In the genomic region with DNA sequence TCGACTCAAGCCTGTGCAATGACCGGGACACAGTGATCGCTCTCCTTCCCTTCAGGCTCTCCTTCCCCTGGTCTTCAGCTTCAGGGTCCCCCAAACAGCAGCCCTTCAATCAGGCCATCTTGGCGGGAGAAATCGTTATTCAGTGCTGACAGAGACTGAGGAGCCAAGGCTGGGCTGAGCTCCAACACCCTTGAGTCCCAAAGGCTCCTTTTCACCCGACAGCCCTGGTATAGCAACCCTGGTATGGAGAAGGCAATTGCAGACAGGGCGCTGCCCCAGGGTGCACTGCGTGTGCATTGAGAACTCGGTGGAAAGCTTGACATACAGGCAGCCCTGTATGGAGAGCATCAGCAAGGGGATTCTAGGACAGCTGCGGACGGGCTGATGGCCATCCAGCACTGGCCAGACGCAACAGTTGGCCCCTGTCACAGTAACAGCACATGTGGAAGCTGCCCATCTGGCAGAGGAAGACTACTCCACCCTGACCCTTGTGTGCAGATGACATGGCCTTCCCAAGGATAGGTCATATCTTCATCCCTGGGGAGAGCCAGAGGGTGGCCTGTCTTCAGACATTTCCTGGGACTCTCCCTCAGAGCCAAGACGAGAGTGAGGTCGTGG, we compare ENCODE assay signal across 10 mouse cellular contexts. TPM values are rescaled to one million over a fixed set of nuclear protein-coding genes. Genes with fewer than 3 reads are reported as not detected.
DNase-seq lines count a peak whose midpoint lies in the region; ATAC-seq and TF ChIP-seq lines count a peak whose summit lies in the region.
"Had no signal": no experiment of that assay in that cellular context is flagged by ENCODE, and none has a peak within 500 bp of the region (broad histone marks: within the 10 kb centered on the region; RNA-seq: fewer than 3 reads in every experiment).

No protein-coding gene starts in this region.

- H3K9me3 ChIP-seq in intestine, embryonic 14.5 days (ENCODE audit: control insufficient read depth, low read length), result no peaks in the 10 kb centered on the region
- H3K9me3 ChIP-seq in intestine, postnatal 0 days (ENCODE audit: control insufficient read depth), result no peaks in the 10 kb centered on the region
- H3K9me3 ChIP-seq in heart, embryonic 12.5 days (replicated peaks), result no peaks in the 10 kb centered on the region
- H3K9me3 ChIP-seq in stomach, embryonic 16.5 days (replicated peaks; ENCODE audit: control insufficient read depth, low read length), result no peaks in the 10 kb centered on the region

- no peak overlapping the region for H3K9ac ChIP-seq in intestine, embryonic 14.5 days (ENCODE audit: low read length)
- H3K9ac ChIP-seq in intestine, postnatal 0 days (ENCODE audit: low read depth, low read length), result no peak overlapping the region
- peak overlapping the region; percentile 33; the same call in 1 of the 2 replicates for H3K9ac ChIP-seq in heart, embryonic 12.5 days
- H3K9ac ChIP-seq in stomach, embryonic 16.5 days (ENCODE audit: low read length), result peak overlapping the region; percentile 36; the same call in 1 of the 2 replicates

- DNase-seq in intestine, embryonic 14.5 days (ENCODE audit: low spot score), result no peak
- DNase-seq in kidney, postnatal 14 days, result peak; percentile 63
- no peak for DNase-seq in cerebellum, postnatal 14 days
- no peak for DNase-seq in ovary, postnatal 14 days (ENCODE audit: low spot score)
- DNase-seq: right cerebral cortex, postnatal 14 days had no signal

- H3K27me3 ChIP-seq in intestine, embryonic 14.5 days (replicated peaks; ENCODE audit: control insufficient read depth, insufficient read depth, low read length), result peaks cover 15% of the 10 kb centered on the region; the same call in 1 of the 2 replicates
- H3K27me3 ChIP-seq in intestine, postnatal 0 days (replicated peaks; ENCODE audit: control insufficient read depth, insufficient read depth, low read length), result peaks cover 29% of the 10 kb centered on the region
- H3K27me3 ChIP-seq in heart, embryonic 12.5 days (replicated peaks), result no peaks in the 10 kb centered on the region; the same call in 1 of the 2 replicates
- H3K27me3 ChIP-seq in stomach, embryonic 16.5 days (ENCODE audit: control insufficient read depth, insufficient read depth, low read length), result no peaks in the 10 kb centered on the region

- 73% methylated on average over 14 of the region's 14 CpGs for WGBS in intestine, embryonic 14.5 days
- WGBS in intestine, postnatal 0 days, result 73% methylated on average over 14 of the region's 14 CpGs
- 74% methylated on average over 14 of the region's 14 CpGs for WGBS in heart, embryonic 12.5 days
- 60% methylated on average over 14 of the region's 14 CpGs for WGBS in stomach, embryonic 16.5 days

- H3K27ac ChIP-seq in intestine, embryonic 14.5 days (ENCODE audit: low read depth), result no peak overlapping the region; the same call in 1 of the 2 replicates
- no peak overlapping the region for H3K27ac ChIP-seq in intestine, postnatal 0 days (ENCODE audit: low read depth, low read length)
- 0 out of 2 replicates have a peak overlapping the region, but pooled peaks have one; percentile 10 for H3K27ac ChIP-seq in heart, embryonic 12.5 days (ENCODE audit: poor library complexity, severe bottlenecking)
- no peak overlapping the region for H3K27ac ChIP-seq in stomach, embryonic 16.5 days (ENCODE audit: low read length)

- ATAC-seq in intestine, embryonic 14.5 days (replicated peaks; ENCODE audit: low FRiP score, low TSS enrichment, low read depth), result no peak
- no peak for ATAC-seq in intestine, postnatal 0 days
- no peak for ATAC-seq in heart, embryonic 12.5 days (ENCODE audit: insufficient number of reproducible peaks, low FRiP score)
- no peak for ATAC-seq in stomach, embryonic 16.5 days (ENCODE audit: insufficient read depth, low FRiP score)
- no peak for ATAC-seq in erythroblast, adult 5-6 weeks (replicated peaks; ENCODE audit: low FRiP score, poor library complexity, severe bottlenecking)

- no peak overlapping the region for H3K4me3 ChIP-seq in intestine, embryonic 14.5 days (ENCODE audit: low read depth, low read length)
- H3K4me3 ChIP-seq in intestine, postnatal 0 days (ENCODE audit: low read depth, low read length), result no peak overlapping the region
- H3K4me3 ChIP-seq in heart, embryonic 12.5 days, result peak overlapping the region; percentile 11
- H3K4me3 ChIP-seq in stomach, embryonic 16.5 days (replicated peaks; ENCODE audit: low read length), result peak overlapping the region; percentile 10; the same call in 1 of the 2 replicates

- H3K4me2 ChIP-seq in intestine, embryonic 14.5 days (ENCODE audit: low read length), result peak overlapping the region; percentile 51
- H3K4me2 ChIP-seq in intestine, postnatal 0 days (replicated peaks; ENCODE audit: low read depth), result no peak overlapping the region
- peak overlapping the region; percentile 52 for H3K4me2 ChIP-seq in heart, embryonic 12.5 days
- H3K4me2 ChIP-seq in stomach, embryonic 16.5 days (ENCODE audit: low read depth, low read length), result peak overlapping the region; percentile 41

- no peak for TF ChIP-seq CTCF in intestine, postnatal 0 days (IDR thresholded peaks at IDR 0.05; ENCODE audit: low read depth)

- no peaks in the 10 kb centered on the region for H3K36me3 ChIP-seq in intestine, embryonic 14.5 days (ENCODE audit: control insufficient read depth, insufficient read depth, low read length)
- no peaks in the 10 kb centered on the region for H3K36me3 ChIP-seq in intestine, postnatal 0 days (ENCODE audit: control insufficient read depth, insufficient read depth)
- H3K36me3 ChIP-seq in heart, embryonic 12.5 days, result no peaks in the 10 kb centered on the region
- no peaks in the 10 kb centered on the region for H3K36me3 ChIP-seq in stomach, embryonic 16.5 days (ENCODE audit: control insufficient read depth, insufficient read depth, low read length)

- H3K4me1 ChIP-seq in intestine, embryonic 14.5 days (replicated peaks; ENCODE audit: control insufficient read depth, insufficient read depth, low read length), result peaks cover 30% of the 10 kb centered on the region
- H3K4me1 ChIP-seq in intestine, postnatal 0 days (replicated peaks; ENCODE audit: control insufficient read depth, insufficient read depth, low read length), result 0 out of 2 replicates have a peak, but pooled peaks cover 3% of the 10 kb centered on the region
- peaks cover 91% of the 10 kb centered on the region for H3K4me1 ChIP-seq in heart, embryonic 12.5 days (replicated peaks)
- peaks cover 55% of the 10 kb centered on the region for H3K4me1 ChIP-seq in stomach, embryonic 16.5 days (ENCODE audit: control insufficient read depth, insufficient read depth, low read length)

RNA-seq across cellular contexts. Expression of gene Loxl1, which starts 2.8 kb away (rescaled TPM):
- 27.2 and 31.8 TPM in 2 replicates for polyA plus RNA-seq in intestine, embryonic 14.5 days (2014; fragmentation: Nextera tagmentation; extraction: Ambion mirVana)
- 21.6 and 23.8 TPM in 2 replicates for polyA plus RNA-seq in intestine, postnatal 0 days (2015; fragmentation: Nextera tagmentation; extraction: Ambion mirVana)
- polyA plus RNA-seq in heart, embryonic 12.5 days (2016; fragmentation: Nextera tagmentation; extraction: Ambion mirVana), result 57.4 and 62.4 TPM in 2 replicates
- 31.0 and 33.4 TPM in 2 replicates for polyA plus RNA-seq in stomach, embryonic 16.5 days (2015; fragmentation: Nextera tagmentation; extraction: Ambion mirVana)
- total RNA-seq in erythroblast, adult 5-6 weeks (2015; ENCODE audit: low replicate concordance), result not detected in 2 replicates
- 0.17 TPM in 1 of 2 replicates, not detected in the other for total RNA-seq in erythroblast, adult 5-6 weeks (2017; ENCODE audit: low replicate concordance)
- total RNA-seq: hematopoietic stem cell, adult 5-6 weeks had no signal

RNA-seq across cellular contexts. Expression of gene Stoml1, which starts 57.2 kb away (rescaled TPM):
- 21.3 and 22.9 TPM in 2 replicates for polyA plus RNA-seq in intestine, embryonic 14.5 days (2014; fragmentation: Nextera tagmentation; extraction: Ambion mirVana)
- 15.0 and 15.9 TPM in 2 replicates for polyA plus RNA-seq in intestine, postnatal 0 days (2015; fragmentation: Nextera tagmentation; extraction: Ambion mirVana)
- 24.0 and 24.7 TPM in 2 replicates for polyA plus RNA-seq in heart, embryonic 12.5 days (2016; fragmentation: Nextera tagmentation; extraction: Ambion mirVana)
- 23.7 and 26.0 TPM in 2 replicates for polyA plus RNA-seq in stomach, embryonic 16.5 days (2015; fragmentation: Nextera tagmentation; extraction: Ambion mirVana)
- 1.2 and 8.6 TPM in 2 replicates for total RNA-seq in erythroblast, adult 5-6 weeks (2015; ENCODE audit: low replicate concordance)
- total RNA-seq in erythroblast, adult 5-6 weeks (2017; ENCODE audit: low replicate concordance), result 2.1 and 2.3 TPM in 2 replicates

Comparison
In these comparisons a context has a peak if more than half of its experiments do, and no peak if none do; other contexts are left out.
1. H3K4me3 ChIP-seq: peak in heart, embryonic 12.5 days (single experiment) and stomach, embryonic 16.5 days (single experiment); none in intestine, embryonic 14.5 days (single experiment) and intestine, postnatal 0 days (single experiment).
2. H3K9ac ChIP-seq: peak in heart, embryonic 12.5 days (single experiment) and stomach, embryonic 16.5 days (single experiment); none in intestine, embryonic 14.5 days (single experiment) and intestine, postnatal 0 days (single experiment).